Mouse (Mus musculus) bone marrow macrophage, adult 2 months (primary cell): Measurements from ENCODE around the gene Cbl.

Experiments
- CTCF ChIP-seq: IDR thresholded peaks from 2 replicates; pipeline ENCODE4 v1.5.1; 2012; ENCODE audit warnings: low read depth, mild to moderate bottlenecking, low read length, moderate library complexity
- POLR2A ChIP-seq: IDR thresholded peaks from 2 replicates; pipeline ENCODE4 v1.6.1; 2012; ENCODE audit warnings: mild to moderate bottlenecking, low read depth, low read length, borderline replicate concordance

DNA sequence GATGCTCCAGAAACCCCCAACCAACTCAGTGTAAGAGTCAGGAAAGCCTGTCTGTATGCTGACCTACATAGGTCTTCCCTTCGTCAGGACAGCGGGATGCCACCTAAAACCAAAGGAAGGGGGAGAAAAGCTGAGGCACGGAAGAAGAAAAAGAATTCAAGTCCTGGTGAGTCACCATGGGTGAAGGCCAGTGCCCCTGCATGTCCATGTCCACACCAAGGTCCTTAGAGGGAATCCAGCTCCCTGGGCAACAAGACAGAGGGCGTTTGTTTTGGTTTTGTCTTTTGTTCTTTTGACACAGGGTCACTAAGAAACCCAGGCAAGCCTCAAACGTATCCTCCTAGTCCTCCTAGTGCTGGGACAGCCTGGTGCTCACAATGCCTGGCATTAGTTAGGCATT lies 7.1 kb upstream of the Cbl start:
- TF ChIP-seq CTCF (no peak), POLR2A (no peak)
